Mouse (Mus musculus) right cerebral cortex, postnatal 25 days (tissue): Measurements from ENCODE around the gene Ifi27.
"Not testable (repeated sequence)": the region's sequence is repeated elsewhere in the genome, so short reads cannot be mapped to it uniquely, and the experiment has no call there.

Source experiments
- DNase-seq: peaks from one replicate; pipeline ENCODE4 v3.0.0; 2022

Ifi27 gene

GRCm38 (mm10) chr12:103457140-103457539 is 23.1 kb downstream of the Ifi27 start, which contains the start of gene Ifi27l2b:
Gene Ifi27l2b, minus strand, starts transcription at chr12:103457223.
- no peak for DNase-seq

GRCm38 (mm10) chr12:103474481-103474880 is 40.5 kb downstream of the Ifi27 start:
- DNase-seq, result no peak

- DNase-seq, result no peak
Measured at GRCm38 (mm10) chr12:103476779-103477389, 42.9 kb downstream of the Ifi27 start.

DNA sequence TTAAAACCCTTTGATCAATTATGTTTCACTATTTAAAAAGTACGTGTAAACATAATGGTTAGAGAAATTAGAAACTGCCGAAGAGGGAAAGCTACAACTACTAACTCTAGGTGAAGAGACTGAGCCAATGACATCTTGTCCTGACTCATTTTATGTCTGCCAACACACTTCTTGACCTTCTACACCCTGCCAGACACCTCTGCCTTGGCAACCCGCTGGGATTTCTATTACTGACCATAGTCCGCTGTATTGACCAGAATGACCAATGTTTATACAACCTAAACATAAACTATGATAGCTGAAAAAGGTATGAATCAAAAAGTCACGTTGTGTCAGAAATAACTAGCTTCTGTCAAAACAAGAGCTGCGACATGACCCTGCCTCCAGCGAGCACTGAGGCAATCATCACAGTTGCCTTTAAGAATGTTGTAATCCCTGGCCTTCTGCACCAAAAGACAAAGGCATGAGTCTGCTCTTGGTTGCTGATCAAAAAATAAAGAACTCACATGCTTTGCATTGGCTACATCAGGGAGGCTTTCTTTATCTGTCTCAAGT is 43.5 kb downstream of the Ifi27 start:
- DNase-seq, result no peak

DNA sequence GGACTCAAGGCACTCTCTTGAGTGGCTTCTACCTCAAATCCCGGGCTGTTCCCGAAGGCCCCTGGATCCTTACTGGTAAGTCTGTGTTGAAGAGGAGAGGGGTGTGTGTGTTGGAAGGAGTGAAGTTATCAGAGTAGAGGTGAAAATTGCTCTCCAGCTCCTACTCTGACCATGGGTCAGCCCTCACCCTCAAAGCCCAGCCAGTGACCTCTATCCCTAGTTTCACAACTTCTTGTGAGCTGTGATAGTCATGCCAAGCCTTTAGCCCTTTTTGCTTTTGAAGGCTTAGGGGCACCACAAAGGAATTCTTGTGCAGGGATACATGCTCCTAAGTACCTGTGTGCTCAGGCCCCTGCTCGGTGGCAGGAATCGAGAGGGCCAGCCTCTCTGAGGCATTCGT is 47.7 kb downstream of the Ifi27 start:
- no peak for DNase-seq

DNA sequence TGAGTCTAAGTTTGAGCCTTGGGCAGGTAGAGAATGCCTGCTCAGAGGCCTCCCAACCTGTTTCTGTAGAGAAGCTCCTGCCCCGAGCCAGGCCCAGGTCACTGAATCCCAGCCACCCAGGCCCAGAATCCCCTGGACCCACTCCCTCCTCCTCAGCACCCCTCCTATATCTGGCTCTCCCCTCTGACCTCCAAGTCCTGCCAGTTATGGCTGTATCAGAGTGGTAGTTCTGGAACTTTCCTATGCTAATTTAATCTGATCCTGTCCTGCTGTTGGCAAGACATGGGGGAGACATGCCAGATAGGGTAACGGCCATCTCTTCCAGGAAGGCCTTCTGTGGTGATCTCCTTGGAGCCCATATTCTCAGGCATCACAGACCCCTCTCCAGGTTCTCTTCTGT is 48.8 kb downstream of the Ifi27 start:
- DNase-seq, result no peak

DNA sequence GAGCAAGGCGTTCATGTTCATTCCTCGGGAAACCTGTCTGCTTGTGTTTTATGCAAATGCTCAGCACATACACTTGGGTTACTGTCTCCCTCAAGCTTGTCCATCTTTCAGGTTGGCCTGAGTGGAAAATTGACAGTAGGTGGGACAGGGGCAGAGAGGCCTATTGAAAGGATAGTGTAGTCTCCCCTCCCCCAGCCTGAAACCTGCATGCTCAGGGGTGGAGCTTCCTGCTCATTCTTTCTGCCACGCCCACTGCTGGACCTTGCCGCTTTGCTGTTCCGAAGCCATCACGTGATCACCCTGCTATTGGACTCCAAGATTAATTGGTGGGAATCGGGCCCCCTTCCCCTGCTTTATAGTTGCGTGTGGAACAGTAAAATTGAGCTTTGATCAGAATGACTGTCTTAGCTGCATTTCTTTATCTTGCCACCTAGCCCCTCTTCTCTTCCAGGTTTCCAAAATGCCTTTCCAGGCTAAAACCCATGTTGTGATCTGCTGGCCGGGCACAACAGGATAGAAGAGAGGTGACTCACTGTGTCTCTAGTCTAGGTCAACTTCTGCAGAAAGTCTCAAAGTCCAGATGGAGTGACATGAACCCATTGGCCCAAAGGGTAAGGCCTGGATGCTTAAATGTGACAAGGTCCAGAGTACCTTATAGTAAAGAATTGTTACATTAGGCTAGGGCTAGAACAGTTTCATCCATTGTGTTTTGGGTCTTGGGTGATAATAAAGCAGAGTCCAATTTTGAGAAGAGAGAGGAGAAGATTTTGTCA is 50.4 kb downstream of the Ifi27 start:
- DNase-seq, result not testable (repeated sequence)

DNA sequence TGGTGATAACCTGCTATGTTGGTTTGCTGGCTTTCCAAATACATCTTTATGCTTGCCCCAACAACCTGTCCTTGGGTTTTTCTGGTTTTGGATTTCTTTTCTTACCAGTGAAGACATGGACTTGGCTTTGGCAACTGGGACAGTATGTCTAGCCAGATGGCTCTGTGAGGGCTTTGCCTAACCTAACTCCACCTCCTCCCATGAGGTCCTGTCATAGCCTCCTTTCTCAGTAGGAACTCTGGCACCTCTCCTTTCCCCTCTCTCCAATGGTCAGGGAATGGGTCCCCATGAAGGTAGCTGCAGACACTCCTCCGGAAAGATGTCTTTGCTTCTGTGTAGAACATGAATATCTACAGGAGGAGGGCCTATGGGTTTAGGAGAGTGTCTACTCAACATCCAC is 52.7 kb downstream of the Ifi27 start:
- DNase-seq, result no peak

DNA sequence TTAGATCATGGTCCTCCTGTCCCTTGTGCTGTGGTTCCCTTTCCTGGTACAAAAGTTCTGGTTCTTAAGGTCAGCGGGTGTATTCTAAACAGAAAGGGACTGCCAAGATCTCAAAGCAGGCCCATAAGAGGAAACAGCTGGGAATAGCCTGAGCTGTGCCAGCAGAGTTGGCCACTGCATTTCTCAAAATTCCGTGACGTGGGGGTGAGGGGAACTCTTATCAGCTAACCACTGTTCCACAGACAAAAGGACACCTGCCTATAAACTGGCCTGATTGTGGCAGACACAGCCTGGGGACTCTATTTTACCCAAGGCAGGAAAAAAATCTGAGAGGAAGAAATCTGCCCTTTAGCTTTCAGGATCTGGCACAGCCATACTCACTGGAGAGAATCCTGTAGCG is 53.3 kb downstream of the Ifi27 start:
- DNase-seq, result no peak

- no peak for DNase-seq
Measured at GRCm38 (mm10) chr12:103487750-103488149, 53.7 kb downstream of the Ifi27 start.
